Mouse (Mus musculus) stomach, embryonic 14.5 days (tissue): ENCODE results near the gene Gusb. TPM values are rescaled to one million over a fixed set of nuclear protein-coding genes. Genes with fewer than 3 reads are reported as not detected.

Experiments
- polyA plus RNA-seq: library from polyadenylated mRNA; unstranded; fragments of >200 nt; fragmentation: Nextera tagmentation; extraction: Ambion mirVana; gene quantifications from 2 replicates; pipeline ENCODE4 v1.2.1, GENCODE M21; 2014

Gusb gene
- polyA plus RNA-seq, 1 experiment from 2014 or later: 71.4 TPM

Other genes starting within 250 kb of the Gusb start
- gene Psph, start 215.6 kb downstream of the Gusb start, polyA plus RNA-seq: 36.4 and 37.0 TPM in 2 replicates
- gene Sumf2, start 156.1 kb downstream of the Gusb start, polyA plus RNA-seq: 45.3 and 51.4 TPM in 2 replicates
- 795 and 869 TPM in 2 replicates for gene Chchd2, start 115.6 kb downstream of the Gusb start, polyA plus RNA-seq
- gene Zbed5, start 107.3 kb downstream of the Gusb start, polyA plus RNA-seq: 5.7 and 6.1 TPM in 2 replicates
- not detected in 2 replicates for gene Phkg1, start 104.5 kb downstream of the Gusb start, polyA plus RNA-seq
- 2.2 and 3.1 TPM in 2 replicates for gene Nupr1l, start 94.5 kb downstream of the Gusb start, polyA plus RNA-seq
- gene Vkorc1l1, start 61.1 kb downstream of the Gusb start, polyA plus RNA-seq: 16.2 and 19.1 TPM in 2 replicates
- gene Asl, start 26.2 kb upstream of the Gusb start, polyA plus RNA-seq: 35.1 TPM in 2 replicates
- gene Crcp, start 26.2 kb upstream of the Gusb start, polyA plus RNA-seq: 20.0 and 24.2 TPM in 2 replicates
- gene Tpst1, start 70.3 kb upstream of the Gusb start, polyA plus RNA-seq: 82.7 and 87.3 TPM in 2 replicates
- 5.0 and 5.1 TPM in 2 replicates for gene Kctd7, start 141.8 kb upstream of the Gusb start, polyA plus RNA-seq
- 25.7 and 27.9 TPM in 2 replicates for gene Rabgef1, start 168.7 kb upstream of the Gusb start, polyA plus RNA-seq
- gene Tmem248, start 214.0 kb upstream of the Gusb start, polyA plus RNA-seq: 33.7 and 36.7 TPM in 2 replicates